Mouse (Mus musculus): Measurements from ENCODE around the gene Tspo. TPM values are rescaled to one million over a fixed set of nuclear protein-coding genes. Genes with fewer than 3 reads are reported as not detected.

The Tspo gene
- 144 and 150 TPM in 2 replicates for polyA plus RNA-seq (2014; fragmentation: Nextera tagmentation; extraction: Ambion mirVana)

DNA sequence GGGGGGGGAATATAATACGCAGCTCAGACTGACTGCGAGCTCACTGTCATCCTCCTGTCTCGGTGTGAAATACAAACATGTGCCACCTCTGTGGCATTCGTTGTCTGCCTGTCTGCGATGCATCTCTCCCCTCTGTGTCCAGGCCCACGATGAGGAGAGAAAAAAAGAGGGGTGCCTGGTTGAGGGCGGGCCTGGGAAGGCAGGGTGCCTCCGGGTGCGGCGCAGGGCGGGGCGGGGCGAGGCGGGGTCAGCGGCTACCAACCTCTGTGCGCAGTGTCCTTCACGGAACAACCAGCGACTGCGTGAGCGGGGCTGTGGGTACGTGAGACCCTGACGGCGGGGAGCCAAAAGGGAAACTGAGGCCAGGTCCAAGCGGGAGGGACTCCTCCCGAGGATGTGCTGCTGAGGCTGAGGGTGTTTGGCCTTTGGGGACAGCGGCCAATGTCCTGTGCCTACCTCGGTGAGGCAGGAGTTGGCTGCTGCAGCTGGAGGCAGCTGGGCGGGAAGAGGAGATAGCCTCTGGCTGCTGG, at the start of gene Tspo, which contains the start of gene Mcat:
Gene Tspo, plus strand, starts transcription at position 266 of the 530 bp plus-strand sequence.
Gene Mcat, minus strand, starts transcription at position 461 of the 530 bp plus-strand sequence.
- H3K4me2 ChIP-seq: peak within 1 kb of the TSS; percentile 90
- DNase-seq (ENCODE audit: low spot score) (peak; percentile 78), ATAC-seq (replicated peaks; ENCODE audit: low FRiP score) (peak; percentile 82)
- peak within 1 kb of the TSS; percentile 79 for H3K9ac ChIP-seq (ENCODE audit: low read depth, low read length)
- peaks cover 32% of the 10 kb centered on the region for H3K4me1 ChIP-seq (replicated peaks; ENCODE audit: control insufficient read depth, insufficient read depth, low read length)
- no peaks in the 10 kb centered on the region for H3K9me3 ChIP-seq (ENCODE audit: control insufficient read depth, low read length)
- no peaks in the 10 kb centered on the region for H3K27me3 ChIP-seq (replicated peaks; ENCODE audit: control insufficient read depth, insufficient read depth, low read length)
- H3K36me3 ChIP-seq (ENCODE audit: control insufficient read depth, insufficient read depth, low read length): no peaks in the 10 kb centered on the region
- peak within 1 kb of the TSS; percentile 75 for H3K4me3 ChIP-seq (ENCODE audit: low read depth, low read length)
- peak within 1 kb of the TSS; percentile 89 for H3K27ac ChIP-seq (ENCODE audit: low read depth, low read length)
- under 1% methylated on average over 28 of the region's 28 CpGs for WGBS

DNA sequence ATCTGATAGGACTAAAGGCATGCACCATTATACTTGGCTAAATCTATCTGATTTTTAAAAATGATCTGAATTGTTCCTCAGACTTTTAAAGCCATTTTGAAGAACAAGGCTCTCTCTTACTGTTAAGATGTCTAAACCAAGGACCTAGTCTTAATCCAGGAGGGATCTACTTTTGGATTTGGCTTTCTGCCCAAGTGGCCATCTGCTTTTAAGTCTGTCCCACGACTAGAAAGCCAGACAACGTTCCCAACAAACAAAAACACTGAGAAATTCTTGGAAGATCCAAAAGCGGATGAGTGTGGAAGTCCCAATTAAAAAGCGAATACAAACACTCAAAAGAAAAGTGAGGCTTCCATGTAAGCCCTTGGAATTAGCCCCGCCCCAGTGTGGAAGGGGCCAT, 48.4 kb upstream of the Tspo start:
- ATAC-seq (replicated peaks; ENCODE audit: low FRiP score): no peak
- Histone ChIP-seq H3K9me3 (ENCODE audit: control insufficient read depth, low read length) (no peaks in the 10 kb centered on the region), H3K4me1 (replicated peaks; ENCODE audit: control insufficient read depth, insufficient read depth, low read length) (0 out of 2 replicates have a peak, but pooled peaks cover 3% of the 10 kb centered on the region), H3K4me3 (ENCODE audit: low read depth, low read length) (no peak overlapping the region), H3K4me2 (no peak overlapping the region), H3K36me3 (ENCODE audit: control insufficient read depth, insufficient read depth, low read length) (no peaks in the 10 kb centered on the region), H3K27ac (ENCODE audit: low read depth, low read length) (no peak overlapping the region), H3K27me3 (replicated peaks; ENCODE audit: control insufficient read depth, insufficient read depth, low read length) (no peaks in the 10 kb centered on the region), H3K9ac (ENCODE audit: low read depth, low read length) (no peak overlapping the region)
- 64% methylated on average over 5 of the region's 5 CpGs for WGBS
- DNase-seq (ENCODE audit: low spot score): no peak

DNA sequence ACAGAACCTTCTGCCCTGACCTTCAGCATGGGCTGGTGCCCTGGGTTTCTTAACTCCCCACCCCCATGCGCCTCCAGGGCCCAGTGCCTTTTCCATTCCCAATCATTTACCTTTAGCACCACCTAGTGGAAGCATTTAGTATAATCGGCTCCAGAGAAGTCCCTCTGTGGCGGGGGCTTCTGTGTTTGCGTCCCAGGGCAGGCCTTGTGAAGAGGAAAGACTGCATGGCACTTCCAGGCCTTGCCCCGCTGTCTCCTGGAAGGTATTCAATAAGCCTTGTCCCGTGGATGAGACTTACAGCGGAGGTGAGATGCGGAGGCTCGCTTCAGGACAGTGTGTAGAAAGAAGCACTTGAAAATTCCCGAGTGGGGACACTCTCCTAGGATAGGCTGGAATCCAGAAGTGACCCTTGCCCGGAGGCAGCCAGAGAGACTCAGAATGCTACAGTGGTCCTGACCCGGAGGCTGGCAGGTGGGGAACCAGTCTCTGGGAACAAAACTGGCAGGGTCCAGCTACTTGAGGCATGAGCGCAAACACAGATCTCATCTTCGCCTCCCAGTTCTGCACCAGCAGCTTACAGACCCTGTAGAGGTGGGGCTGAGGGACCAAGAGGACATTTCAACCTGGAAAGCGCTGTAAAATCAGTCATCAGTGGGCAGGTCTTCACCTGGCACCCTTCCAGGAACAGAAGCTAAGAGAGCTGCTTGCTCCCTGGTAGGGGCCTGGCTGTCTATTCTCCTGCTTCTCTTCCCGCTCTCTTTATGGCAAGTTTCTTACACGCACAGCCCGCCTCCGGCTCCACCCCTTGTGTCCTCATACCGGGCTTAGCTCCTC, 45.0 kb upstream of the Tspo start:
- DNase-seq (ENCODE audit: low spot score) (peak; percentile 51), ATAC-seq (replicated peaks; ENCODE audit: low FRiP score) (no peak; the same call in 1 of the 2 replicates)
- Histone ChIP-seq H3K9ac (ENCODE audit: low read depth, low read length) (no peak overlapping the region), H3K4me2 (no peak overlapping the region; the same call in 1 of the 2 replicates), H3K4me1 (replicated peaks; ENCODE audit: control insufficient read depth, insufficient read depth, low read length) (peaks cover 4% of the 10 kb centered on the region), H3K4me3 (ENCODE audit: low read depth, low read length) (no peak overlapping the region), H3K9me3 (ENCODE audit: control insufficient read depth, low read length) (no peaks in the 10 kb centered on the region), H3K27ac (ENCODE audit: low read depth, low read length) (no peak overlapping the region), H3K36me3 (ENCODE audit: control insufficient read depth, insufficient read depth, low read length) (no peaks in the 10 kb centered on the region), H3K27me3 (replicated peaks; ENCODE audit: control insufficient read depth, insufficient read depth, low read length) (no peaks in the 10 kb centered on the region)
- 33% methylated on average over 20 of the region's 20 CpGs for WGBS

DNA sequence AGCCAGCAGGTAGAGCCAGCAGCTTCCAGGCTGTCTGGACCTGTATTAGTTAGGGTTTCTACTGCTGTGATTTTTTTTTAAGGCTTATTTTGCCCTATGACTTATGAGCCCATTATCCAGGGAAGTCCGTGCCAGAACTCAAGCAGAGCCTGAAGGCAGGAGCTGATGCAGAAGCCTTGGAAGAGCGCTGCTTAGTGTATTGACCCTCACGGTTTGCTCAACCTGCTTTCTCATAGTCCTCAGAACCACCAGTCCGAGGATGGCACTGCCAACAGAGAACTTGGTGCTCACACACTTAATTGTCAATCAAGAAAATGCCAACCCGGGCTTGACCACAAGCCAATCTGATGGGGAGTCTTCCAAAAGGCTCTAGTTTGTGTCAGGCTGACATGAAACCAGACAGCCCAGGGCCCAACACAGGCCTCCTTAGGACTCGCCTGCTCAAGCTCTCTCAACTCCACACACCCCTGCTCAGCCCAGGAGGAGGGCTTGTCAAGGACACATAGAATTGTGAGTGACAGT, 42.5 kb upstream of the Tspo start:
- H3K36me3 ChIP-seq (ENCODE audit: control insufficient read depth, insufficient read depth, low read length): no peaks in the 10 kb centered on the region
- peaks cover 22% of the 10 kb centered on the region for H3K4me1 ChIP-seq (replicated peaks; ENCODE audit: control insufficient read depth, insufficient read depth, low read length)
- no peak overlapping the region for H3K9ac ChIP-seq (ENCODE audit: low read depth, low read length)
- no peaks in the 10 kb centered on the region for H3K9me3 ChIP-seq (ENCODE audit: control insufficient read depth, low read length)
- 77% methylated on average over 6 of the region's 6 CpGs for WGBS
- DNase-seq (ENCODE audit: low spot score): no peak
- no peak overlapping the region for H3K4me3 ChIP-seq (ENCODE audit: low read depth, low read length)
- no peak for ATAC-seq (replicated peaks; ENCODE audit: low FRiP score)
- no peak overlapping the region for H3K27ac ChIP-seq (ENCODE audit: low read depth, low read length)
- no peak overlapping the region for H3K4me2 ChIP-seq
- peaks cover 11% of the 10 kb centered on the region for H3K27me3 ChIP-seq (replicated peaks; ENCODE audit: control insufficient read depth, insufficient read depth, low read length)

DNA sequence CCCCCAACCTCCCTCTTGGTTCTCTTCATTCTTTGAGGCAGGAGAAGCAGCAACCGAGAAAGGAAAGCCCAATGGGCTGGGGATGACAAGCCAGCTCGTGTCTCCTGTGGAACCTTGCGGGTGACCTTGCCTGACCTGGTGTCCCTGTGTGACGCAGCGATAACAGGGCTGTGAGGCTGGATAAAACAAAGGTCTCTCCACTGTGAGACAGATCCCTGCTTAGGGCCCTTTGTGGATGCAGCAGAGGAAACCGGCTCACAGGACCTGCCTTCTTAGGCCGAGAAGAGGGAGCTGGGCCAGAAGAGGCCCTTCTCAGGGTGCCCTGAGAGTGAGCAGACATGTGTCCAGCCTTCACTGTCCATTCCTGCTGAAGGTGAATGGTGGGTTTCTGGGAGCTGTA, 40.2 kb upstream of the Tspo start:
- ATAC-seq (replicated peaks; ENCODE audit: low FRiP score) (0 out of 2 replicates have a peak, but pooled peaks have one; percentile 21), DNase-seq (ENCODE audit: low spot score) (no peak)
- Histone ChIP-seq H3K27me3 (replicated peaks; ENCODE audit: control insufficient read depth, insufficient read depth, low read length) (peaks cover 32% of the 10 kb centered on the region), H3K4me2 (no peak overlapping the region), H3K9ac (ENCODE audit: low read depth, low read length) (no peak overlapping the region), H3K9me3 (ENCODE audit: control insufficient read depth, low read length) (no peaks in the 10 kb centered on the region), H3K4me1 (replicated peaks; ENCODE audit: control insufficient read depth, insufficient read depth, low read length) (peaks cover 31% of the 10 kb centered on the region), H3K4me3 (ENCODE audit: low read depth, low read length) (no peak overlapping the region), H3K36me3 (ENCODE audit: control insufficient read depth, insufficient read depth, low read length) (no peaks in the 10 kb centered on the region), H3K27ac (ENCODE audit: low read depth, low read length) (no peak overlapping the region; the same call in 1 of the 2 replicates)
- 34% methylated on average over 7 of the region's 7 CpGs for WGBS

DNA sequence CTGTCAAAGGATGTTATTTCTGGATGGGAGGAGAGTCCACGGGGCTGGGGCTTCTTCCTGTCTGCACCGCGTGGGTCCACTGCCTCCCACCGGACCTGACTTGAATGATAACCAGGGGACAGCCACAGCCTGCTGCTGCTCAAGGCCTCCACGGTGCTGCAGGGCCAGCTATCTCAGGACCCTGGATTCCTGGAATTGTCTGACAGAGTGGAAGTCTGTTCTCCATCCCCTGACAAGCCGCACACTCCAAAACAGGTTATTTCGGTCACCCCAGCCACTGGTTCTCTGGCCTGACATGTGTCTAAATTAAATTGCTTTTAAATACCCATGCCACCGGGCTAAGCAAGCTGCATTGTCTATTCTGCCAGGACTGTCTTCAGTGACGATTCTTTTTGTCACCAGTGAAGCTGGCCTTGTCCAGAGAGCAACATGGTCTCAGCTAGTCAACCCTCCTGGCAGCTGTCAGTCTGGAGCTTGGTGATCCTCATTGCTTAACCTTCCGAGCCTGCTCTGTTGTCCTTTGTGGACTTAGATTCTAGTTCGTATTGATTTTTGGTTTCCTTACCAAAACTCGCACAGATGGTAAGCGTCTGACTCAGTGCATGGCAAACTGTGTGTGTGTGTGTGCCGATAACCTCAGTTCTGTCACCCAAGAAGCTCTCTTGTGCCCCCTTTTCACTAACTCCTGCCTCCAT, 39.6 kb upstream of the Tspo start:
- Histone ChIP-seq H3K4me1 (replicated peaks; ENCODE audit: control insufficient read depth, insufficient read depth, low read length) (peaks cover 31% of the 10 kb centered on the region), H3K4me2 (no peak overlapping the region), H3K27ac (ENCODE audit: low read depth, low read length) (no peak overlapping the region; the same call in 1 of the 2 replicates), H3K9ac (ENCODE audit: low read depth, low read length) (no peak overlapping the region), H3K9me3 (ENCODE audit: control insufficient read depth, low read length) (no peaks in the 10 kb centered on the region), H3K27me3 (replicated peaks; ENCODE audit: control insufficient read depth, insufficient read depth, low read length) (peaks cover 37% of the 10 kb centered on the region), H3K36me3 (ENCODE audit: control insufficient read depth, insufficient read depth, low read length) (no peaks in the 10 kb centered on the region), H3K4me3 (ENCODE audit: low read depth, low read length) (no peak overlapping the region)
- 41% methylated on average over 14 of the region's 14 CpGs for WGBS
- ATAC-seq (replicated peaks; ENCODE audit: low FRiP score) (no peak), DNase-seq (ENCODE audit: low spot score) (no peak)

DNA sequence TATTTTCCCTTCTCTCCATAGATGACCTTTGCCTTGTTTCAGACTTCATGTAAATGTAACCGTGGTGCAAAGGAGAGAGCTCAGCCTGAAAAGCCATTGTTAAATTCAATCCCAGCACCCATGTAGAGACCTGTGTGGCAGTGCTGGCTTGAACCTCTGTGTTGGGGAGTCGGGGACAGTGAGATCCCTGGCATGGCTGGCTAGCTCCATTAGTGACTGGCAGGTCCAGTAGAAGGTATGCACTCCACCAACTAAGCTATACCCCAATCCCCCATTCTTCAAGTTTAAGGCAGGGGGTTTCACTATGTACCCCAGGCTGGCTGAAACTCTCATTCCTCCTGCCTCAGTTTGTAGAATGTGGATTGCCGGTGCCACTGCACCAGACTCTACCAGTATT, 39.1 kb upstream of the Tspo start:
- Histone ChIP-seq H3K9ac (ENCODE audit: low read depth, low read length) (no peak overlapping the region), H3K4me2 (no peak overlapping the region), H3K9me3 (ENCODE audit: control insufficient read depth, low read length) (no peaks in the 10 kb centered on the region), H3K27me3 (replicated peaks; ENCODE audit: control insufficient read depth, insufficient read depth, low read length) (peaks cover 40% of the 10 kb centered on the region), H3K4me3 (ENCODE audit: low read depth, low read length) (no peak overlapping the region), H3K36me3 (ENCODE audit: control insufficient read depth, insufficient read depth, low read length) (no peaks in the 10 kb centered on the region), H3K4me1 (replicated peaks; ENCODE audit: control insufficient read depth, insufficient read depth, low read length) (peaks cover 31% of the 10 kb centered on the region), H3K27ac (ENCODE audit: low read depth, low read length) (no peak overlapping the region)
- no peak for ATAC-seq (replicated peaks; ENCODE audit: low FRiP score)
- no peak for DNase-seq (ENCODE audit: low spot score)
- WGBS: 78% methylated on average over 3 of the region's 3 CpGs

DNA sequence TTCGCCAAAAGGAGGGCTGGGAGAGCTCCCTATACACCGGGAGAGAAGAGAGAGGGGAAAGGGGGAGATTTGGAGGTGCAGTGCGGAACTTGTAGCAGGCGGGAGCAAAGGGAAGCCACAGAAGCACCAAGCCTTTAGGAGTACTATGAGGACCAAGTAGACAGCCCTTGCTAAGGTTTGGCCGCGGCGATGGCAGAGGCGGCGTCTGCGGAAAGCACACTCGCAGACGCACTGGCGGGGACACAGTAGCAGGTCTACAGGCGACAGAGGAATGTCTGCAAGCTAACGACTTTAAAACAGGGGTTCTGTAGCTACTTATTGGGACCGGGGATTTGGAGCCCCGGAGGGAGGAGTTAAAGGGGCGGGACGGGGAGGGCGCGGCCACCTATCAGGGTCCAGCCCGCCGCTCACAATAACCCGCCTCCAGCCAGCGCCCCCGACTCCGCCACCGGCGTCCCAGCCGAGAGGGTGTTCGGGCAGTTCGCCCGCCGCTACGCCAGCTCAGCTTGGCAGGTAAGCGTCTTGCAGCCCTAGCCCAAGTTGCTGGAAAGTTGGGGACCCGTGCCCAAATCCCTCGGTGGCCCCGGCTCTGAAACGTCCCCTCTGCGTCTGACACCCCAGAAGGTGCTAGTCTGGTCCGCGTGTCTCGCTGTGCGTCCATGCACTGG, 36.8 kb upstream of the Tspo start, which contains the start of gene Bik:
Gene Bik, plus strand, starts transcription at position 439 of the 668 bp plus-strand sequence.
- Histone ChIP-seq H3K4me2 (peak within 1 kb of the TSS; percentile 94), H3K4me1 (replicated peaks; ENCODE audit: control insufficient read depth, insufficient read depth, low read length) (peaks cover 31% of the 10 kb centered on the region), H3K9ac (ENCODE audit: low read depth, low read length) (peak within 1 kb of the TSS; percentile 12), H3K36me3 (ENCODE audit: control insufficient read depth, insufficient read depth, low read length) (no peaks in the 10 kb centered on the region), H3K9me3 (ENCODE audit: control insufficient read depth, low read length) (no peaks in the 10 kb centered on the region), H3K4me3 (ENCODE audit: low read depth, low read length) (peak within 1 kb of the TSS; percentile 60), H3K27me3 (replicated peaks; ENCODE audit: control insufficient read depth, insufficient read depth, low read length) (peaks cover 50% of the 10 kb centered on the region), H3K27ac (ENCODE audit: low read depth, low read length) (no peak within 1 kb of the TSS)
- 1% methylated on average over 45 of the region's 45 CpGs for WGBS
- DNase-seq (ENCODE audit: low spot score) (peak; percentile 79), ATAC-seq (replicated peaks; ENCODE audit: low FRiP score) (peak; percentile 78)

Measured in liver, embryonic 11.5 days (tissue).